Mouse (Mus musculus): ENCODE data around the gene Scg3.
"Not testable (repeated sequence)": the region's sequence is repeated elsewhere in the genome, so short reads cannot be mapped to it uniquely, and the experiment has no call there.

Gene Scg3

GRCm38 (mm10) chr9:75683426-75684191 lies at the start of gene Scg3:
Scg3 (minus strand) TSS chr9:75684056.
- DNase-seq, result peak; percentile 99

GRCm38 (mm10) chr9:75719952-75720687 lies 36.3 kb upstream of the Scg3 start:
- DNase-seq, result peak; percentile 83 to 89

- DNase-seq, result no peak
Observed at GRCm38 (mm10) chr9:75719481-75719880, 35.6 kb upstream of the Scg3 start.

GRCm38 (mm10) chr9:75684772-75685171 lies 916 bp upstream of the Scg3 start:
- peak; percentile 27 to 39 for DNase-seq

GRCm38 (mm10) chr9:75684292-75684691 lies 436 bp upstream of the Scg3 start:
- DNase-seq, result peak in 1 of 2 experiments; percentile 21

- no peak for DNase-seq
Observed at GRCm38 (mm10) chr9:75680606-75681005, 3.2 kb downstream of the Scg3 start.

- DNase-seq, result no peak
Observed at GRCm38 (mm10) chr9:75679629-75680028, 4.2 kb downstream of the Scg3 start.

- DNase-seq, result no peak
Observed at GRCm38 (mm10) chr9:75678341-75678740, 5.5 kb downstream of the Scg3 start.

- no peak for DNase-seq
Observed at GRCm38 (mm10) chr9:75676226-75676625, 7.6 kb downstream of the Scg3 start.

- DNase-seq, result no peak
Observed at GRCm38 (mm10) chr9:75672769-75673168, 11.1 kb downstream of the Scg3 start.

- DNase-seq, result peak; percentile 78 to 82
Observed at GRCm38 (mm10) chr9:75666612-75667011, 17.2 kb downstream of the Scg3 start.

GRCm38 (mm10) chr9:75665364-75665763 lies 18.5 kb downstream of the Scg3 start:
- DNase-seq, result no peak

- DNase-seq, result no peak
Observed at GRCm38 (mm10) chr9:75660917-75661316, 22.9 kb downstream of the Scg3 start.

GRCm38 (mm10) chr9:75656456-75656855 lies 27.4 kb downstream of the Scg3 start:
- DNase-seq, result not testable (repeated sequence)

GRCm38 (mm10) chr9:75653981-75654911 lies 29.6 kb downstream of the Scg3 start:
- DNase-seq, result no peak

GRCm38 (mm10) chr9:75645405-75645804 lies 38.5 kb downstream of the Scg3 start:
- no peak for DNase-seq

GRCm38 (mm10) chr9:75634226-75634625 lies 49.6 kb downstream of the Scg3 start:
- DNase-seq, result peak; percentile 54

- no peak for DNase-seq
Observed at GRCm38 (mm10) chr9:75633603-75634002, 50.3 kb downstream of the Scg3 start.

- DNase-seq, result peak; percentile 68 to 70
Observed at GRCm38 (mm10) chr9:75632902-75633301, 51.0 kb downstream of the Scg3 start.

GRCm38 (mm10) chr9:75632111-75632510 lies 51.7 kb downstream of the Scg3 start:
- DNase-seq, result peak; percentile 42 to 47

- DNase-seq, result no peak
Observed at GRCm38 (mm10) chr9:75630823-75631454, 52.9 kb downstream of the Scg3 start.

- no peak for DNase-seq
Observed at GRCm38 (mm10) chr9:75626308-75626604, 57.6 kb downstream of the Scg3 start.

Data from cerebellum, postnatal 10 days (tissue).